Mouse (Mus musculus): Measurements from ENCODE around the gene Mecom.
"Not testable (repeated sequence)": the region's sequence is repeated elsewhere in the genome, so short reads cannot be mapped to it uniquely, and the experiment has no call there.

Gene Mecom

DNA sequence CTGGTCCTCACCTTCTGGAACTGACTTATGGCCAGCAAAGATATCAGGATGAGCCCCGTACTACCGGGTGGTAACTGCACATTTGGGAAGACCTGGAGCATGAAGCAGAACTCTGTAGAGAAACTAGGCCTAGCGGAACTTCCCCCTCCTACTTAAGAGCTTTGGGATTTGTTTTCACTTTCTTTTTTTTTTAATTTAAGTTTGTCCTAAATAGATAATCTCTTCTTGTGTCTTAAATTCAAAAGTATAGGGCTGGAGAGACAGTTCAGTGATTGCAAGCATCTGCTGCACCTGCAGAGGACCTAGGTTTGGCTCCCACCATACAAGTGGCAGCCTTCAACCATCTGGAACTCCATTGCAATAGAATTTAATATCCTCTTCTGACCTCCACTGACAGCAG is at the start of gene Mecom:
TSS of gene Mecom (minus strand) at position 101 of the 400 bp plus-strand sequence.
- CTCF ChIA-PET: interaction anchor here in 1 of 4 experiments (0.6 kb wide), 1 partner anchor 527 kb away, joined by 3 read pairs; no protein-coding TSS in a partner anchor
- POLR2A ChIA-PET: interaction anchor here in 2 of 4 experiments (0.6 to 1.1 kb wide), 2 partner anchors 78 to 190 kb away, joined by 3 to 7 read pairs; no protein-coding TSS in a partner anchor

DNA sequence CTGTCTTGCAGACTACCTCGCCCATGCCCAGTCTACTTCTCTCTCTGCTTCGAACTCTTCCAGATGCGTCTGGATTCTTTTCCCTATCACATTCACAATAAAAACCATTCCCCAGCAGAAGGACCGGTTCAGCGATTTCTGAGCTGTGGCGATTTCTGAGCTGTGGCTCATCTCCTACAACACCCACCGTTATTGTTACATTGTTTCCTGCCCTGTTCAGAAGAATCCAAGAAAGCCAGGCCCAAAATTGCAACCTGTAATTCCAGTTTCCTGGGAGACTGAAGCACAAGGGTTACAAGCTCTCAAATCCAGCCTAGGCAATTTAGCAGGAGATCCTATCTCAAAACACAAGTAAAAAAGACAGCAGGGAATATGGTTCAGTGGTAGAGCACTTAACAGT is 49.5 kb upstream of the Mecom start:
- POLR2A ChIA-PET: interaction anchor here in 2 of 4 experiments (0.6 to 1.4 kb wide), 3 partner anchors 43 to 127 kb away, joined by 3 to 4 read pairs (median 4); no protein-coding TSS in a partner anchor
- CTCF ChIA-PET: no interaction called here

GRCm38 (mm10) chr3:30595111-30595832 is 47.5 kb upstream of the Mecom start:
- ChIA-PET POLR2A (interaction anchor here (0.7 to 2.6 kb wide), 13 partner anchors 8 to 130 kb away, joined by 3 to 9 read pairs (median 3); partner anchors contain the start of gene Lrrc34 (in 4 of the 4)), CTCF (interaction anchor here (0.5 to 4.3 kb wide), 6 partner anchors 39 to 136 kb away, joined by 3 to 35 read pairs (median 4); no protein-coding TSS in a partner anchor)

- POLR2A ChIA-PET: interaction anchor here in 3 of 4 experiments (0.8 to 2.5 kb wide), 8 partner anchors 8 to 199 kb away, joined by 3 to 10 read pairs (median 4); partner anchors contain the start of genes Mynn (in 1 of the 3) and Sec62 (in 1 of the 3)
- CTCF ChIA-PET: interaction anchor here (0.6 to 4.3 kb wide), 10 partner anchors 9 to 510 kb away, joined by 3 to 35 read pairs (median 5); no protein-coding TSS in a partner anchor
Observed at GRCm38 (mm10) chr3:30593719-30594485, 46.1 kb upstream of the Mecom start.

GRCm38 (mm10) chr3:30592418-30592853 is 44.6 kb upstream of the Mecom start:
- CTCF ChIA-PET: interaction anchor here (0.6 to 4.3 kb wide), 41 partner anchors 10 to 546 kb away, joined by 3 to 35 read pairs (median 4); partner anchors contain the start of genes Mynn (in 2 of the 4) and Lrrc34 (in 1 of the 4)
- POLR2A ChIA-PET: interaction anchor here (0.6 to 2.3 kb wide), 21 partner anchors 9 to 555 kb away, joined by 3 to 12 read pairs (median 4); partner anchors contain the start of genes Mynn (in 2 of the 4), Lrrc31 (in 1 of the 4), Lrrc34 (in 1 of the 4) and Sec62 (in 1 of the 4)

DNA sequence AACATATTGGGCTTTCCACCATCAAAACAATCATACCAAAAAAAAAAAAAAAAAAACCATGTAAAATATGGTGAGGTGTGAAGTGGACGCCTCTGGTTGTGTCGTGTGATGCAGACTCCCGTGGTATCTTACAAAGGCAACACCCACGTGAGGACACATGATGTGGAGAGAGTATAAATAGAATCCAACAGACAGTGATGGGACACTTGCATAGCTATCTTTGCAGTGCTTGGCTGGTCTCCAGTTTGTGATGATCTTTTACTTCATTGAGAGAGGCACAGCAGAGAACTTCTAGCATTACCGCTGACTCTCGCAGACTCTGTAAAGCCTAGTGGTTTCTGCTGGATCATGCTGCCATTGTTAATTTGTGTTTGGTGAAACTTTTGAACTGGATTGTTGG is 41.1 kb upstream of the Mecom start:
- POLR2A ChIA-PET: no interaction called here
- CTCF ChIA-PET: interaction anchor here in 1 of 4 experiments (0.7 to 0.9 kb wide), 2 partner anchors 229 to 574 kb away, joined by 3 to 4 read pairs; no protein-coding TSS in a partner anchor

DNA sequence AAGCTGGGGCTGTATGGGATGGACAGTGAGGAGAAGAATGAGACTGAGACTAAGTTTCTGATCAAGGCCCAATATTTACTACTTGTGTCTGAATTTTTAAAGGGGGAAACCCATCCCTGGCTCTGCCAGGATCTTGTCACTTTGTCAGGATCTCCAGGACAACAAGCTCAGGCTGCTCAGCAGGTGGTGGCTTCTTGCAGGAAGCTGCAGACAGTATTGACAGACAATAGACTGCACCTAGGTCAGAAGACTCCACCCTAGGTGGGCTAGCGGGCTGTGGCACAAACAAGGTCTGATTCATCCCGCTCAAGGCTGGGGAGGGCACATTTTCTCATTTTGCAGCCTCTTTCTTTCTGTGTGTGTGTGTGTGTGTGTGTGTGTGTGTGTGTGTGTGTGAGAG is 25.7 kb upstream of the Mecom start:
- POLR2A ChIA-PET: interaction anchor here in 2 of 4 experiments (0.6 to 1.2 kb wide), 6 partner anchors 22 to 220 kb away, joined by 3 to 9 read pairs (median 4); partner anchors contain the start of gene Sec62 (in 1 of the 2)
- CTCF ChIA-PET: interaction anchor here in 1 of 4 experiments (0.8 kb wide), 1 partner anchor 19 kb away, joined by 3 read pairs; no protein-coding TSS in a partner anchor

DNA sequence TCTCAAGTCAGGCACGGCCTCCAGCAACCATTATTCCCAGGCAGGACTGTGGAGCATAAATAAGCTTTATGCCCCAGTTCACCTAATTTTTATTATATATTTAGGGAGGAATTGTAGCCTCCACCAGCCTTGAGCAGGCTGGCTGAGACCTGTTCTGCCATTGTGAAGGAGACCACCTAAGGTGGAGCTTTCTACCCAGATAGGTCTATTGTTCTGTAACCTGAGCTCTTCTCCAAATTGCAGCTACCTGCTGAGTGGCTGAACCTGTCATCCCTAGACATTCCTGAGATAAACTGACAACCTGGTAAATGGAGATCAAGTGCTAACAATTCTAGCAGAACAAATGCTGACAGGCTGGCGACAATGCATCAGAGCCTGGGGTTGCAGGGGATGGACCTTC is 18.5 kb upstream of the Mecom start:
- POLR2A ChIA-PET, CTCF ChIA-PET: not testable (repeated sequence)

- CTCF ChIA-PET: interaction anchor here in 2 of 4 experiments (0.6 to 0.7 kb wide), 2 partner anchors 41 to 46 kb away, joined by 3 to 4 read pairs; no protein-coding TSS in a partner anchor
Observed at GRCm38 (mm10) chr3:30560677-30561314, 13.0 kb upstream of the Mecom start.

GRCm38 (mm10) chr3:30553741-30554140 is 5.9 kb upstream of the Mecom start:
- POLR2A ChIA-PET: interaction anchor here in 1 of 4 experiments (0.5 kb wide), 1 partner anchor 848 kb away, joined by 3 read pairs; no protein-coding TSS in a partner anchor
- CTCF ChIA-PET: interaction anchor here in 1 of 4 experiments (0.7 kb wide), 1 partner anchor 34 kb away, joined by 3 read pairs; no protein-coding TSS in a partner anchor

More at GRCm38 (mm10) chr3:30560677-30561314, 13.0 kb upstream of the Mecom start:
- POLR2A ChIA-PET: no interaction called here

DNA sequence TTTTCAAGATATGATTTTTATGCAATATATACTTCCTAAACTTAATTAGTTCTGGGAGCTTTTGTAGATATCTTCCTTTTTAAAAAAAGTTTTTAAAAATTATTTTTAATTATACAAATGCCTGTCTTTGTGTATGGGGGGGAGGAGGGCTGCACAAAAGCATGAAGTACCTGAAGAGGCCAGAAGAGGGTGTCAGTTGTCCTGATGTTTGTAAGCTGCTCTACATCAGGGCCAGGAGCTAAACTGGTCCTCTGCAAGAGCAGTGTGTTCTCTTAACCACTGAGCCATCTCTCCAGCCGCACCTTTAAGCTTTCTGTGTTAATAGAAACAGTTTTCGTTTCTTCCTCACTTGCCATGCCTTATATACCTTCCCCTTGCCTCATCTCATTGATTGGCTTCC is 2.4 kb upstream of the Mecom start:
- POLR2A ChIA-PET: no interaction called here

GRCm38 (mm10) chr3:30548928-30549327 is 1.1 kb upstream of the Mecom start:
- ChIA-PET POLR2A (no interaction called here), CTCF (no interaction called here)

More for the DNA sequence above, 2.4 kb upstream of the Mecom start:
- CTCF ChIA-PET: interaction anchor here in 2 of 4 experiments (1.2 to 1.4 kb wide), 3 partner anchors 29 to 175 kb away, joined by 3 read pairs; no protein-coding TSS in a partner anchor

GRCm38 (mm10) chr3:30546831-30547369 is 908 bp downstream of the Mecom start:
- CTCF ChIA-PET: interaction anchor here in 1 of 4 experiments (0.6 kb wide), 1 partner anchor 526 kb away, joined by 3 read pairs; no protein-coding TSS in a partner anchor
- POLR2A ChIA-PET: no interaction called here

DNA sequence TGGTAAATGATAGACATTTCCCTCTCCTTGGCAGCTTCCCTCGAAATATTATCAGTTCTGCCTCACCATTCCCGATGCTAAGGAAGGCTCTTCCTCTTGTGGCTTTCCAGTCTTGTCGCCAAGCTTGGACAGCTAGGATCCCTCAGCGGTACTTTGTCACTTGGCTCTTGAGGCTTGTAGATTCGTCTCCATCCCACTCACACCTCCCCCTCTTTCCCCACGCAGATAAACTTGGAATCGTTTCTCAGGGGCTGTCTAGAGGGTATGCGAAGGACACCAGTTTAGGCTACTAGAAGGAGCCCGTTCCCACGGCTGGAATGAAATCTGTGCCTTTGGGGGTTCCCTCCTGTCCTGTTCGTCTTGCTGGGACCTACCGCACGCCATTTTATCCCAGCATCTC is 1.4 kb downstream of the Mecom start:
- CTCF ChIA-PET: no interaction called here
- POLR2A ChIA-PET: interaction anchor here in 1 of 4 experiments (0.5 kb wide), 1 partner anchor 249 kb away, joined by 6 read pairs; no protein-coding TSS in a partner anchor

GRCm38 (mm10) chr3:30545246-30545645 is 2.6 kb downstream of the Mecom start:
- ChIA-PET POLR2A (no interaction called here), CTCF (no interaction called here)

DNA sequence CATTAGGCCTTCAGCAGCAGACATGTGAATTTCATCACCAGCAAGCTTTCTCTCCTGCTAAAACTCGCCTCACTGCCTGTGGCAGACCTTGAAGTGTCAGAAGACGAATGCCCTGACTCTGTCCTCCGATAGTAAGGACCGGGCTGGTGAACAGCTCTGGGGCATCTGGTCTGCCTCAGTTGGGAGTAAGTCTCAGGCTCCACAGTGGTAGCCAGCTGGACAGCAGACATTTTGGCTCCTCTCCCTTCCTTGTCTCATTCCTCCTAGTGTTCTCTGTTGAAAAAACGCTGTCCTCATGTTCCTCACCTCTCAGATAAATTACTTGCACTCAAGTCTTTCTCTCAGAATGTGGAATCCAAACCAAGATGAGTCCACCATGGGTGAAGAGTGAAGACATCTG is 3.5 kb downstream of the Mecom start:
- ChIA-PET CTCF (interaction anchor here in 1 of 4 experiments (0.6 kb wide), 1 partner anchor 24 kb away, joined by 5 read pairs; no protein-coding TSS in a partner anchor), POLR2A (no interaction called here)

GRCm38 (mm10) chr3:30535821-30536220 is 12.0 kb downstream of the Mecom start:
- ChIA-PET CTCF (interaction anchor here in 1 of 4 experiments (0.9 kb wide), 1 partner anchor 164 kb away, joined by 4 read pairs; no protein-coding TSS in a partner anchor), POLR2A (interaction anchor here in 1 of 4 experiments (0.9 kb wide), 1 partner anchor 16 kb away, joined by 3 read pairs; no protein-coding TSS in a partner anchor)

GRCm38 (mm10) chr3:30520751-30521150 is 27.1 kb downstream of the Mecom start:
- CTCF ChIA-PET: interaction anchor here (0.6 to 1.2 kb wide), 7 partner anchors 12 to 851 kb away, joined by 3 to 4 read pairs (median 3); no protein-coding TSS in a partner anchor
- POLR2A ChIA-PET: not testable (repeated sequence)

Data from embryonic stem cell, embryonic (primary cell).